Mouse (Mus musculus) spleen, adult 18-20 months (tissue): ENCODE data around the gene Tmc3.

ENCODE experiments used
- DNase-seq, 2 experiments: peaks; one replicate each; pipeline ENCODE4 v3.0.0; 2022; ENCODE audit warnings: mixed read lengths in 2 of 2

The Tmc3 gene

DNA sequence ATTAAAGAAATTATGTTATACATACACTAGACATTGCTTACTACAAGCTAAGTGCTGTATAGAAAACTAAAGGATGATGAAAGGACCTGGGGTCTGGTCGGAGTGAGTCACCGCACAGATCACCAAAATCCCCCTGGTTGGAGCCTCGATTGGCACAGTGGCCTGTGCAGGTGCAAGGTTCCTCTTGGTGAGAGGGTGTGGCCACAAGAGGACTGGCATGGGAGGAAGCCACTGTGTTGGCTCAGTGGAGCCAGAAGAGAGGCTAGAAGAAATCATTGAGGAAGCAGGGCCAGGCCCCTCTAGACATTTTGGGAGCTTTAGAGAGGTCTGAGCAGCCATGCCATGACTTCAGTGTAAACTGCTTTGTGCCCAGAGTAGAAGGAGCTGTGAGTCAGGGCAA lies 54.4 kb downstream of the Tmc3 start:
- peak in 1 of 2 experiments; percentile 52 for DNase-seq

DNA sequence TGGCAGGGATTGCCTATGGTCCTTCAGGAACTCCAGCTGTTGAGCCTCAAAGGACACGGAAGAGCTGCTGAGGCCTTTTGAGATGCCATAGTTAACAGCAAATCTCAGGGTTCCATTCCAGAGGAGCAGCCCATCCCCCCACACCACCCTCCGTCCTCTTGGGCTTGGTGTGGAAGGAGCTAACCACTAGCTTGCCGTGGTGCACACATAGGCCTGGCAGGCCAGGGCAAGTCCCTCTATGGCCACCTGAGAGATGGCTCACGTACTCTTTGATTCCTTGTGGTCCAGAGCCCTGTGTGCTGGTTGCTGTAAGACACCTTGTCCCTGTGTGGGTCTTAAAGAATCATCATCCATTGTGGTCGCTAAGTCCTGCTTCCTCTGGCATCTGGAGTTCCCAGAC lies 55.9 kb downstream of the Tmc3 start:
- DNase-seq = no peak

DNA sequence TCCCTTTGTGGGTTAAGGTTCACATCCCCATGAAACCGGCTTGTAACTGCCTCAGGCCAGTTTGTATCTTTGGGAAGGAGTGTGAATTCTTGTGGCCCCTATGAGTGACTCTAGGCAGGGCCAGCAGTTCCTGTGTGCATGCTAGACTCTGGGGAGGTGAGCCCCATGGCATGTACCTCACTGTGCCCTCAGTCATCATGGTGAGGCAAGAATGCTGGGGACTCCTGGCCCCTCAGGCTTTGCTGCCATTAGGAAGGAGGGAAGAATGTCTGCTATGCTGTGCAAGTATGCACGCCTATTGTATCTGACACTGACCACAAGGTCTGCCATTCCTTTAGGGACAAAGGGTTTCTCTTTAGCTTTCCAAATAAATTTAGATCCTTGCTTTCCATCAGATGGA lies 56.4 kb downstream of the Tmc3 start:
- DNase-seq = no peak

DNA sequence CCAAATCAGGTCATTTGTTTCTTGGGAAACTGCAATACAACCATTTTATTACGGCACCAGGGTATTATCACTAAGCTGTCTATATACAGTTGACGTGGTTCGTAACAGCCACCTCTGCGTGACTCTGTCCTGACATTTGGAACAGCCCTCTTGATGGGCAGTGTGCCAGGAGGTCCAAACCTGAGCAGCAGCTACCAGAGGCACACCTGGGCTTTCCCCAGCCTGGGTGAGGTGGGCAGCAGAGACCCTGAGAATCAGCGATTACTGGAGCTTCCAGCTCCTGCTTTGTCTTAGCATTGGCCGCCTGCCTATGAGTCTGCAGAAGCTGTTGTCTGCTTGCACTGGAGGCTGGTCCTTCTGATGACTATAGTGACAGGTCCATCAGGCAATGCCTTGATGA lies 58.9 kb downstream of the Tmc3 start:
- DNase-seq = no peak

DNA sequence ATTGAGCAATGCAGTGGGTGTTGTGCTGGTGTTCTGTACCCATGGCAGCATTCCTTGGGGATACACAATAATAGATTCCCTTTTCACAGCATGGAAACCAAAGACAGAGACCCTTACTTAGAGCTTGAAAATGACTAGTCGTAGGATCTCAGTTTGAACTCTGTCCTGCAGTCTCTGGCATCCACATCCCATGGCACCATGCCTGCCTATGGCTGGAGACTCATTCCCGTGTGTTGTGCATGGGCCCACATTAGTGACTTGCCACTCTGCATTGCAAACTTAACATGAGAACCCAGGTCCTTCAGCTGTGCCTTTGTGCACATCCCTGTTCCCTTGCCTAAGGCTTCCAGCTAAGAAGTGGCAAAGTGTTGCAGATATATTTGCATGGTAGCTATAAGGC lies 60.0 kb downstream of the Tmc3 start:
- DNase-seq = no peak

DNA sequence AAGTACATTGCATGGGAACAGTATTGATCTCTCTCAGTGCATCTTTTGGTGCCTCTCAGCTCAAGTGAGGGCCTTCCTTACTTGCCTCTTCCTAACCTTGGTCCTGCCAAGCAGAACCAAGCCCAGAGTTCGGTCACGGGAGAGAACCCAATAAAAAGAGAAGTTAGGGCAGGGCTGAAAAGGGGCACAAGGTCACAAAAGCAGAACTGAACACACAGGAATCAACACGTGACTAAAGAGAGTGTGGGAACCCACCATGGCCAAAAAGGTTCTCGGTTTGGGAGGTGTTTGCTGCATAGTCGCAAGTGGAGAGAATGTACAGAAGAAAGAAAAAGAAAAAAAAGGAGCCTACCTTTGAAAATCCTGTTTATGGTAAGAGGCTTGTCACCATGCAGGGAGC lies 60.7 kb downstream of the Tmc3 start:
- DNase-seq = peak in 1 of 2 experiments; percentile 60

DNA sequence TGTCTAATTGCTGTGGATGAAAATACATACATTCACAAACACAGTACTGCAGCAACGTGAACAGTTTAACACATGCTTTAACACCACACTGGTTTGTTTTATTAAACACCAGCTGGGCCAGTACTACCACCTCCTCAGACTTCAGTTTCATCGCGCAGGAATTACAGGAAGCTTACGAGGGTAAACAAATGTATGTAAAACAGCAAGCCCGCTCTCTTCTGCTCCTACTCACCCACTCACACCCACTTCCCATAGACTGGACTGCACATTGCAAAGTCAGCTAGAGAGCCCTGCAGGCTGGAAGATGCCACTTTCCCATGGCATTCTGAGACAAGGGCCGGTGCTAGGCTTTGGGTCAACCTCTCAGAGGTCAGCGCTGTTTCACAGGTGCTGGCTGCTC lies 64.1 kb downstream of the Tmc3 start:
- no peak for DNase-seq

DNA sequence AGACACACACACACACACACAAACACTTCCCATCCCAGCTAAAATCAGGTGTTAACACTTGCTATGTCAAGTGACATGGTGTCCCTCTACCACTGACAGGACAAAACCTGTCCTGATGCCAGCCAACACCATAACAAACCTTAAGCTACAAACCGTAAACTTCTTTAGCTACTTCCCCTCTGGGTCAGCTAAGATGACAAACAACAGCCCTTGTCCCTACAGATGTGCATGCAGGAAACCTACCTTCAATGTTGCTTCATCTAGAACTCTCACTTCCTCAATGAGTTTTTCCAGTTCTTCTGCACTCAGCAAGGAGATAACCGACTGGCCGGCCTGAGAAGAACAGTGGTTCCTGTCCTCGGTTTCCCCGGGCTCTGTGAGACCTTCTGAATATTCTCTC lies 65.9 kb downstream of the Tmc3 start:
- peak in 1 of 2 experiments; percentile 45 for DNase-seq

DNA sequence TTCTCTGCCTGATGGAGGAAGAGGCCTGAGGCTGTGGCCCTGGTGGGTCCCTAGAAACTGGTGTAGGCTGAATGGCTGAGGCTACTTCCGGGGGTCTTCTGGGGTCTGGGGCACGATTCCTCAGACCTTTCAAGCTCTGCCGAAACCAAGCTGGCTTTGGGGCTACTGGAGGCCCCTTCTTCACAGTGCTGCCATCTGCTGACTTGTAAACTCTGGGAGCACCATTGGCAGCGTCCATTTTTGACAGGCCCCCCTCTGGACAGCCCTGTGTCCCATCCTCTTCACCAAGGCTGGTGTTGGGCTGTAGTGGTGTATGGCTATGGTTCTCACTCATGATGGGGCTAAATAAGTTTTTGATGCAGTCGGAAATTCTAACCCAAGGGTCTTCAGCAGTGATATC lies 67.8 kb downstream of the Tmc3 start:
- peak in 1 of 2 experiments; percentile 40 for DNase-seq

DNA sequence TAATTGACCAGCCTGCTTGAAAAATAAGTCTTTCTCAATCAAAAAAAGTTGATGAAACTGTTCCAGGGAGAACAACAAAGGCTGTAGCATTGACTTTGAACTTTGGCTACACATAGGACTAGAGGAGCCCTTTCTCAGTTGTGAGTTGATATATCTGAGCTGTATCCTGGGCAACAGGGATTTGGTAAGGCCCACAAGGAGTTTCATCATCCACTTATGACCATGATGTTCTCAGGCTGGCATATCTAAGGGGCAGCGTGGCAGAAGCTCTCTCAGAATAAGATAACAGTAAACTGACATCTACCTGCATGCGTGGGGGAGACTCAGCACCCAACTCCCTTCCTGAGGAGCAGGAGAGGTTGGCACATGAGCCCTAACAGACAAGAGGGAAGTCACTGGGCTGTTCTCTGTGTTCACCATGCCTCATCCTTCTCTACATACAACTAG lies 68.9 kb downstream of the Tmc3 start:
- no peak for DNase-seq

DNA sequence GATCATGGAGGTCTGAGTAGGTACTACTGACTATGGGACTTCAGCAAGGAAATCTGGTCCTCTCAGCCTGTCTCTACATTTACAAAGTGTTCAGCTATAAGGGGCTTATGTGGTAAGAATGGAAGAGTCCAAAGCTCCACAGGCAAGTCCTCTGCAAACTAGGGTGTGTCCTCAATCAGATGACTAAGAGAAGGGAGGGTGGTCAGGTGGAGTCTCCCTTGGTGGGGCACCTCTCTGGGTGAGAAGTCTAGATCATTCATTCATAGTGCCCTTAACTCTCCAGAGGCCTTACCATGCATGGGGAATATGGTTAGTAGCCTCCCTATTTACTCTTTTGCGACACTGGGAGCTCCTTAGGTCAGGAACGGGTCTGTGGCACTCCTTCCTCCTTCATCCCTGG lies 69.5 kb downstream of the Tmc3 start:
- no peak for DNase-seq

DNA sequence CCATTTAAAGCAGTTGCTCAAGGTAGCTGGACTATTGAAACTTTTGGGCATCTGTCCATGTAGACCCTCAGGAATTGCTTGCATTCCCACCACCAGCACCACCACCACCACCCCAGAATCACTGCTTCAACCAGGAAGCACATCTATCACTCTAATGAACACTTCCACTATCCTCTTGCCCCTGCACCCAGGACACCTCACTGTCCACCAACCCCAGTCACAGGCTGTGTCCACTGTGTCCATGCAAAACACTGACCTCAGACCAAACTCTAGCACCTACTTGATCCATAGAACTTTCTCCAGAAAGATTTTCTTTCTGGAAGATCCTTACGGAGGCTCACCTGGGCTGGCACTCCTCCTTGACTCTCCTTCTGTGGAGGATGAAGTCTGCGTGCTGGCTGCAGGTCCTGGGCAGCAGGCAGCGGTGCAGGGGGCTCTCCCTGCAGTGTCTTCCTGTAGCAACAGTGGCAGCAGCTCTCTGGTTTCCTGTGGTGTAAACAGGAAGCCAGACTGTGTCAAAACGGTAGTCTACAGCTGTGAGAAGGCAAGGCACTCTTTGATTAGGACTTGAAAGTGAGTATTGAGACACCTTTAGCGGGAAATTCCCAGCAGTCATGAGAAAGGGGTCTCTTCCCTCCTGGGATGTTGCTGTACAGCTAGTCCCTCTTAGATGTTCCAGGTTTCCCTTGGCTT lies 70.4 kb downstream of the Tmc3 start:
- DNase-seq = peak; percentile 71 to 76

DNA sequence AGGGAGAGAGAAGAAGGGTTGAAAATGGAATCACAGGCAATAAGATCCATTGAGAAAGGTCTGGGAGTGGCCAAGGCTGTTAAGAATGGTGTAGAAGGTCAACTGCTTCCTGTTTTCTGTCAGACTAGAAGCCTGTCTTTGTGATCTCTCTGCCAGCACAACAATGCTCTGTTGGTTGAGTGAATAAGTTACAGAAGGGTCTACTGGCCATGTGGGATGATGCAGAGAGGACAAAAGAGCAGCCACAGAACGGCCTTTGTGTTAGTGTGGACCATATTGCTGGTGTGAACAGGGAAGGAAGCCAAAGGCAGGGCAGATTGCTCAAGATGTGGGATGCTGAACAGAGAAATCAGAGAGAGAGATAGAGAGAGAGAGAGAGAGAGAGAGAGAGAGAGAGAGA lies 74.0 kb downstream of the Tmc3 start:
- no peak for DNase-seq

DNA sequence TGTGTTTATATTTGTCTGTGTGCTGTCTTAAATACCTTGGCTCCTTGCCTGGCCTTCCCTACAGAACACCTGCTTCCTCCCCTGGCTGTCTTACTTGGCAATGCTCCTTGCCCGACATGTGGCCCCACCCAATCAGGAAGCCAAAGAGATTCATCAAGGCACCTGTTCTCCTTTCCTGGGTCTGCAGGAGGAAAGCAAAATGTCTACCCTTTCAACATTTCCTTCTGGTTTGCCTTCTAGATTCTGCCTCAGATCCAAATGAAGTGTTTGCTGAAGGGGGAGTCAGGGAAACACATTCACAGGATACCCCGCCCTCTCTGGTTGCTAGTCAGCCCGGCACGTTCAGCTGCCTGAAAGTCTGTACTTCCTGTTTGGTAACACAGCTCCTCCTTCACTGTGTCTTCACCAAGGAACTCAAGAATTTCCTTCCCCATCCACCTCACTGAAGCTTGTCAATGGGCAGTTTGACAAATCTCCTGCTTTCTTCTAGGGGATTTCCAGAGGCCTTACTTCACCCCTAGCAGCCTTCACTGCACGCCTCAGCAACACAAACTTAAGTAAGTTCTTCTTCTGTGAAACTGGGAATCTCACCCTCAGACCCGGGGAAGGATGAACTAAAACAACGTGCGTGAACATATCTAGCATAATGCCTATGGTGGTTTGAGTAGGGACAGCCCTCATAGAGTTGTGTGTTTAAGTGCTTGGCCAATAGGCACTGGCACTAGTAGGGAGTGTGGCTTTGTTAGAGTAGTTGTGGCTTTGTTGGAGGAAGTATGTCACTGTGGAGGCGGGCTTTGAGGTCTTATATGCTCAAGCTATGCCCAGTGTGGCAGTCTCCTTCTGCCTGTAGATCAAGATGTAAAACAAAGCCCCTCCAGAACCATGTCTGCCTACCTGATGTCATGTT lies 74.7 kb downstream of the Tmc3 start:
- peak; percentile 62 to 65 for DNase-seq

DNA sequence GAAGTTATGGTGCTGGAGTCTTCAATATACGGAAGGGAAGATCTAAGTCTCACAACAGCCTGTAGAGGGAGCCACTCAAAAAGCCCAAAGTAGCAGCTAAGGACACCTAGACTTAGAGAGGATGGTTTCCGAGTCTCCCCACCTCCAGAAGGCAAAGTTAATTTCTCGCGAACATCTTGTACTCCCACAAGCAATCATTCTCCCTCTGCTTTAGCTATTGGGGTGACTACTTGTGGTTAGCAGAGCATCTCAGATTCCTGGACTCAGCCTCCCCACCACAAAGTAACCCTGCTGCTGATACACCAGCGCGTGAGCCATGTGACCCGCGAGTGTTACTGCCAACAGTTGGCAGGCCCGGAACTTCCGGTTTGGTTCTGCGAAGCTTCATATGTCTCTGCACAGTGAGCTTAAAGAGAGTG lies 75.6 kb downstream of the Tmc3 start:
- DNase-seq = peak; percentile 55 to 66

DNA sequence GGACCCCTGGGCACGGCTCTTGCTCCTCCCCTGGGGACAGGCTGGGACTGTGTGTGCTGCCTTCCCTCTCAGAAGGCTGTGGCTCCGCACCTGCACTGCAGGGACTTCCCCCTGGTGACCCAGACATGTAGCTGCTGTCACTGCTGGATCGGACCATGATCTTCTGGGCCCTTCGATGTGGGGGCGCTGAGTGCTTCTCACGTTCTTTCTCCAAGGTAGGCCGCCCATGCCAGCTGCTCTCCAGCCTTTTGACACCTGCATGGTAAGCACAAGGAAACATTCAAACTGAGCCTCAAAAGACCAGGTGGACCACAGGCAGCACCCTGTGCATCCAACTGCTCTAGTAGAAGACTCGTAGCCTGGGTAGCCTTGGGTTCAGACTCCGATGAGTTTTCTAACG lies 76.3 kb downstream of the Tmc3 start:
- peak; percentile 65 to 68 for DNase-seq

DNA sequence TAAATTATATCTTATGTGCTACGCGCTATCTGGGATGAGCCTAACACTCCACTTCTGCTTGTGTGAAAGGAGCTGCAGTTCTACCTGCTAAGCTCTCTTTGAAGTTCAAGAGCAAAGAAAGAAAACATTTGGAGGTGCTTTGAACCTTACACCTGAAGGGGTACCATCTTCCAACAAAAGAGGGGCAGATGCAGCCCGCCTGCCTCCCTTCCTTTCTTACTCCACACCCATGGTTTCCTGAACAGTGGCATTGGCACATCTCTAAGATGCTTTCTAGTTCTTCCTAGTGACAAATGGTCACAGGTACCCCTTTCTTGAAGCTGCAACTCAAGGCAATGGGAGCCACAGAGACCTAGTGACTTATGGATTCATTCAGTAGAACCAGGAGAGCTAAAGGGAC lies 77.0 kb downstream of the Tmc3 start:
- no peak for DNase-seq

DNA sequence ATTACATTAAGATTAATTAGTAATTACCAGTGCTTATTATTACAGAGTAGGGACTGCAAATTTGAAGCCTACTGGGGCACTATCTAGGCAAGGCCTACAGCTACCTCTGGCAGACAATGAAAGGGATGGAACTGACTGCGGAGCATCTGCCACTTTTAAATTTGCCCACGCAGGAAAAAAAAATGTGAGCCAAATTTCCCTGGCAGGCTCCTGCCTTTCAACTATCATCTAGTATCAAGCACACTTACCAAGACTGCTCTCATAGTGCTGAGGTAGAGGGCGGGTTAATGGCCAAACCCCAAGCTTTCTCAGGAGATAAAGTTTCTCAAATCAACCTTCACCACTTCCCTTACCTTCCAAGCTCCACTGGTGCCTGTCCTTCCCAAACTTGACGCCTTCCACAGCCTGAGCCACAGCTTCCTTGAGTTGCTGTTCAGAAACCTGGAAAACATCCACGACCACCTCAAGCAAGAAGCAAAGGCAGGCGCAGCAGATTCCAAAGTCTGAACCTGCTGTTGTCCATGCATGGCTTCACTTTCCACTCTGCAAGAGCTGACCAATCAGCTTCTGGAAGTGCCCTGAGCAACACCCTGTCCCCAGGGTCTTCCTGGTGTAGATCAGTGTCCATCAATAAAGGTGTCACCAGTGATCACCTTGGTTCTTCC lies 78.1 kb downstream of the Tmc3 start:
- no peak for DNase-seq

DNA sequence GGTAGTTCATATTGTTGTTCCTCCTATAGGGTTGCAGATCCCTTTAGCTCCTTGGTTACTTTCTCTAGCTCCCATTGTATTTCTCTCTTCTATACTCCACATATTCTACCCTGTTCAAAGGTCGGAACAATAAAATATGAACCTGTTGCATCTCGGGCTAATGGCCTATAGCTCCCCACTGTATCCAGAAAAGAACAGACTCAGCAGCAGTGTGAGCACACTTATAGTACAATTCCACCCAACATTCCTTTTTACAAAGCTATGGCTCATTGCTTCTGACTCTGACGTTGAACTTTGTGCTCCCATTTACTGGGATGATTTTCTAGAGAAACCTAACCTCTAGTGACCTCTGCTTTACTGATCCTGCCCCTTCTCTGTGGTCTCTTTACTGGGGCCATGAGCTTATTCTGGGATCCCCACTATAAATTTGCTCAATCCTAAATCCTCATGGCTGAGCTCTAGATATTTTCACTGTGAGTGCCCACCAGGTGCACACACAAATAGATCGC lies 81.4 kb downstream of the Tmc3 start:
- no peak for DNase-seq

DNA sequence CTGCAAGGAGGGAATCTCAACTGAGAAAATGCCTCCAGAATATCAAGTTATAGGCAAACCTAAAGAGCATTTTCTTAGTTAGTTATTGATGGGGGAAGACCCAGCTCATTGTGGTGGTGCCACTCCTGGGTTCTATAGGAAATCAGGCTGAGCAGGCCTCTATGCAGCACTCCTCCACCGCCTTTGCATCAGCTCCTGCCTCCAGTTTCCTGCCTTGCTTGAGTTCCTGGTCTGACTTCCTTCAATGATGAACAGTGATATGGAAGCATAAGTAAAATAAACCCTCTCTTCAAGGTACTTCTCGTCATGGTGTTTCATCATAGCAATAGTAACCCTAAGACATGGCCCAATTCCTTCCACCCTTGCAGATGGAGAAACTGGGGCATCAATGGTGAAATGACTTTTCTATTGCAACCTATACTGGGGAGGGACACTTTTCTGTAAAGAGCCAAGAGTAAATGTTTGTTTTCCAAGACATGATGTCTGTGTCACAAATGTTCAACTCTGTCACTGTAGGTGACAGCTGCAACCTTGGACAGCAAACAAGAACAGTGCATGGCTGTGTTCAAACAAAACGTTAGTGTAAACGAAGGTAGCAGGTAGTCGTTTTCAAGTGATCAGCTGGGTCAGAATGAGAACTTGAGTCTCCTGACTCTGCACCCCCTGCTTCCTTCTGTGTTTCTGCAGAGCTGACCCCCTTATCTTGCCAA lies 83.4 kb downstream of the Tmc3 start:
- no peak for DNase-seq

DNA sequence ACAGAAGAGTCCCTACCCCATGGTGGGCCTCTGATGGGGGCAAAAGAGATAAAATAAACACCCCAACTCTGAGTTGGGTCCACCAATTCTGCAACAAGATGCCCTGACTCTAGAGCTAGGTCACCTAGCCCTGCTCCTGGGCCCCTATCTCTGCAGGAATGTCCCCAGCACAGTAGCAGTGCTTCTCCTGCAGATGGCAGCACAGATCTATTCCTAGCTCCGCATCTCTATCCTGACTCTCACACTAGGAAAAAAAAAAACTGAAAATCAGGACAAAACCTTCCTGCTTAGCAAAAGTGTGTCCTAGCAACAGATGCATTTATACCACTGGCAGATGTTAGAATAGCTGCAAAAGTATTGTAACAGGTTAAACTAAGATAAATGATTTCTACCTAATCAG lies 84.0 kb downstream of the Tmc3 start:
- peak in 1 of 2 experiments; percentile 30 for DNase-seq

DNA sequence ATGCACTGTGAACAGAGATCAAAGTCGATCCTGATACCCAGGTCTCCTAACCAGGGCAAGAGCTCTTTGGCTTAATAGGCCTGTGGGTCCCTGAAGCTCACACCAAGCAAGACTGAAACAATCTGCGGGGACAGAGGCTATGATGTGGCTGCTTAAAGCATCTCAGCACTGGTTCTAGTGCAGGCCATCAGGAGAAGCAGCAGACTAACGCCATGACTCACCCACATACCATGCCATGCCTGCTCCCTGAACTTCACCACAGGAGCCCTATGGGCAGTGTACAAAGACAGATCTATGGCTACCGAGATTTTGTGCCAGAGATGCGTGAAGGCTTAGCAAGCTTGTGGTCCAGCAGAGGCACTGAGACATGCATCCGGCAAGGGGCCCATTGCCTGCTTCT lies 86.8 kb downstream of the Tmc3 start:
- no peak for DNase-seq
